Mouse (Mus musculus) CD4-positive, CD25-positive, alpha-beta regulatory T cell, adult 9 weeks (primary cell): ENCODE measurements around the gene Hoxd9. TPM values are rescaled to one million over a fixed set of nuclear protein-coding genes. Genes with fewer than 3 reads are reported as not detected.

ENCODE experiments used
- polyA plus RNA-seq: library from polyadenylated mRNA; unstranded; fragments of 100-300 nt; shearing (Covaris generic); gene quantifications from one replicate; pipeline ENCODE4 v1.2.1, GENCODE M21; 2017

Gene Hoxd9
- not detected for polyA plus RNA-seq

GRCm38 (mm10) chr2:74697567-74698121, at the start of gene Hoxd9:
Gene Hoxd9 (plus strand): TSS chr2:74697727.

GRCm38 (mm10) chr2:74659507-74660005, 38.0 kb upstream of the Hoxd9 start, which contains the start of gene Evx2:
Gene Evx2 (minus strand): TSS chr2:74659557.

GRCm38 (mm10) chr2:74667842-74668357, 29.6 kb upstream of the Hoxd9 start, which contains the start of gene Hoxd13:
Gene Hoxd13 (plus strand): TSS chr2:74668310.

GRCm38 (mm10) chr2:74674881-74675665, 22.5 kb upstream of the Hoxd9 start, which contains the start of gene Hoxd12:
Gene Hoxd12 (plus strand): TSS chr2:74675013.

GRCm38 (mm10) chr2:74678891-74679595, 18.5 kb upstream of the Hoxd9 start, which contains the start of gene Hoxd11:
Gene Hoxd11 (plus strand): TSS chr2:74679557.

GRCm38 (mm10) chr2:74691022-74691951, 6.2 kb upstream of the Hoxd9 start, which contains the start of gene Hoxd10:
Gene Hoxd10 (plus strand): TSS chr2:74691924.

GRCm38 (mm10) chr2:74704393-74704998, 7.0 kb downstream of the Hoxd9 start, which contains the start of gene Hoxd8:
Gene Hoxd8 (plus strand): TSS chr2:74704615.

GRCm38 (mm10) chr2:74711721-74712621, 14.4 kb downstream of the Hoxd9 start, which contains the start of the genes Hoxd3 and Hoxd4:
Gene Hoxd3 (plus strand): TSS chr2:74711927.
Gene Hoxd4 (plus strand): TSS chr2:74711929.

GRCm38 (mm10) chr2:74726551-74726950, 29.0 kb downstream of the Hoxd9 start, which contains the start of gene Gm28230:
Gene Gm28230 (plus strand): TSS chr2:74726728.

Other genes with a start within 250 kb of the Hoxd9 start
- 23.7 TPM for gene Lnpk, start 118.3 kb upstream of the Hoxd9 start, polyA plus RNA-seq
- not detected for gene Evx2, start 38.2 kb upstream of the Hoxd9 start, polyA plus RNA-seq
- gene Hoxd13, start 29.4 kb upstream of the Hoxd9 start, polyA plus RNA-seq: not detected
- gene Hoxd12, start 22.7 kb upstream of the Hoxd9 start, polyA plus RNA-seq: not detected
- gene Hoxd11, start 18.2 kb upstream of the Hoxd9 start, polyA plus RNA-seq: not detected
- not detected for gene Hoxd10, start 5.8 kb upstream of the Hoxd9 start, polyA plus RNA-seq
- not detected for gene Hoxd8, start 6.9 kb downstream of the Hoxd9 start, polyA plus RNA-seq
- not detected for gene Hoxd3, start 14.2 kb downstream of the Hoxd9 start, polyA plus RNA-seq
- not detected for gene Hoxd4, start 14.2 kb downstream of the Hoxd9 start, polyA plus RNA-seq
- not detected for gene Gm28230, start 29.0 kb downstream of the Hoxd9 start, polyA plus RNA-seq
- gene Hoxd1, start 65.3 kb downstream of the Hoxd9 start, polyA plus RNA-seq: not detected
- gene Mtx2, start 128.1 kb downstream of the Hoxd9 start, polyA plus RNA-seq: 11.6 TPM